Mouse (Mus musculus) spleen, embryonic (tissue): ENCODE measurements around the gene Baiap2l2.

Experiments used
- CTCF ChIA-PET: fragments of 350-600 bp; sonication (Branson Sonifier 250); formaldehyde crosslinking; loops from one replicate; lab custom pipeline; 2022; lab: Charles Lee

Gene Baiap2l2

DNA sequence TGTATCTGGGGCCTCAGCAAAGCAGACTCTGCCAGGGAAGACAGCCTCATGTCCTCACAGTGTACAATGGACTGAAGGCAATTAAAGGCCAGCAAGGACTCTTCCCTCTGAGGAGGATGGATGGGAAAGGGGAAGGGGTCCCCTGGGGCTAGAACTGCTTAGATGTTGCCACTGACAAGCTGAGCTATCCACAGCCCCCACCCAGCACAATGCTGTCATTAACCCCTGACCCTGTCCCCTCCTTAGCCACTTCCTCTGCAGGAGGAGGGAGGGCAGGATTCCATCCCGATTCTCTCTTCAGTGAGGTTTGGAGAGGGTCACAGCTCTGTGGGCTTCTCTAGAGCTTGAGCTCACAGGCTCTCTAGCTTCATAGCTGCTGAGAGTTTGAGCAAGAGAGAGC lies 65.8 kb downstream of the Baiap2l2 start:
- CTCF ChIA-PET = no interaction called here

- CTCF ChIA-PET = no interaction called here
Measured at GRCm38 (mm10) chr15:79216191-79216590, 69.1 kb downstream of the Baiap2l2 start.

DNA sequence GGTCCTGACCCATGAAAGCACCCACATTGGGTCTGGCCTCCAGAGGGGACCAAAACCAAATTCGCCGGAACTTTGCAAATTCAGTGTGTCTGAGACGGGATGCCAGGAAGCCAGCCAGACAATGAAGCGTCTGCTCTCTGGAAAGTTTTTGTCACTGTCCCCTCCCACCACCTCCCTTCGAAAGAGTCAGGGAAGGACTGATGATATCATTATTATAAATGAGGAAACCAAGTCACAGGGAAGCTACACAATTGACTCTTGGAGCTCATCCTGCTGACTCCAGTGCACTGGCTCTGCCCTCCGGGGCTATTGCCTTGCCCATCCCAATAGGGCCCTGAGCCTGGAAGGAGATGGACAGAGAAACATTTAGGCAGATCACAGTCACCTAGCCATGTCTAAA lies 71.7 kb downstream of the Baiap2l2 start:
- CTCF ChIA-PET = no interaction called here

DNA sequence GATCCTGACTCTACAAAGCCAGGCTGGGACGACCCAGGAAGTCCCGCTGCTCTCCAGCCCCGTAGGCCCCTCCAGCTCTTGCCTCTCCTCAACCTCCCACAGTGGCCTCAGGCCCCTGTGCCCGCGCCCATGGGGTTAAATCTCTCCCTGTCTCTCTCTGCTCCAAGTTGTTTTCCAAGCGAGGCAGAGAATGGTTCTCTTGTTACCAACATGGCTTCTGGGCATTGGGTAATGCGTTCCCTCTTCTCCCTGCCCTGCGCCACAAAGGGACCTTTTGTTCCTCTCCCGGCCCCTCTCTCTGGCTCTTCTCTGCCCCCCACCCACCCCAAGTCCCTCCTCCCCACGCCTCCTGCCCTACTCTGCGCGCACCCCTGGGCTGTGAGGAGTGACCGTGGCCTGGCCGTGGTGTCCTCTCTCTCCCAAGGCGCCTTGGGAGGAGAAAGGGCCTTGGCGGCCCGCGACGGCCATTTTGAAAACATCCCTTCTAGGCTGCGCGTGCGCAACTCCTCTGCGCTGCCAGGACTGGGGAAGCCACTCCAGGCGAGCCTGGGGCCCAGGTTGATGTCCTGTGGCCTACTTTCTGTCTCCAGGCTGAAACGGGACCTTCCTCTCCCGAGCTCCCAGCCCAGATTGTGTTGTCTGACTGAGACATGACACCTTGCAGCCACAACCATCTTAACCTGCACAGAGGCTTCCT lies 72.4 kb downstream of the Baiap2l2 start:
- CTCF ChIA-PET = no interaction called here

DNA sequence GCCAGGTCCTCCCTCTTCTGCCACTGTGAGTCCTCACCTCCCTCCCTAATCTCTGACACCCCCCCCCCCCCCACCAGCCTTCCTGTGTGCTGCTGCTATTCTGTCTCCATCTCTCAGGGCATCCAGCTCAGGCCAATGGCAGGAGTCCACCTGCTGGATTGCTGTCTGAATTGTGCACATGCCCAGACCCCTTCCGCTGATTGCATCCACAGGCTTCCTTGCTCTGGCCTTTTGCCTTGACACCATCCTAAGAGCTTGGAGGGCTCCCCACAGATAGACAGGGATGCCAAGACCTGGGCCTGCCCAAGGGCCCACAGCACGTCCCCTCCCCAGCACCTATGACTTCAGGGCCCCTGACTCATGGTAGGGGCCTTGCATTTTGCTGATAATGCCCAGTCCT lies 75.0 kb downstream of the Baiap2l2 start:
- CTCF ChIA-PET = no interaction called here

GRCm38 (mm10) chr15:79208758-79209439 lies 76.4 kb downstream of the Baiap2l2 start:
- CTCF ChIA-PET = no interaction called here

GRCm38 (mm10) chr15:79208211-79208610 lies 77.1 kb downstream of the Baiap2l2 start:
- CTCF ChIA-PET = no interaction called here
